Mouse (Mus musculus): Measurements from ENCODE around the gene Prx. TPM values are rescaled to one million over a fixed set of nuclear protein-coding genes. Genes with fewer than 3 reads are reported as not detected.

The Prx gene
- total RNA-seq, 2 experiments from 2014 or later = 0.38 to 0.39 TPM

GRCm38 (mm10) chr7:27510809-27511208 is 11.7 kb downstream of the Prx start:
- no peak for TF ChIP-seq CTCF (conservative IDR thresholded peaks at IDR 0.05)
- H3K27ac ChIP-seq = no peak overlapping the region

DNA sequence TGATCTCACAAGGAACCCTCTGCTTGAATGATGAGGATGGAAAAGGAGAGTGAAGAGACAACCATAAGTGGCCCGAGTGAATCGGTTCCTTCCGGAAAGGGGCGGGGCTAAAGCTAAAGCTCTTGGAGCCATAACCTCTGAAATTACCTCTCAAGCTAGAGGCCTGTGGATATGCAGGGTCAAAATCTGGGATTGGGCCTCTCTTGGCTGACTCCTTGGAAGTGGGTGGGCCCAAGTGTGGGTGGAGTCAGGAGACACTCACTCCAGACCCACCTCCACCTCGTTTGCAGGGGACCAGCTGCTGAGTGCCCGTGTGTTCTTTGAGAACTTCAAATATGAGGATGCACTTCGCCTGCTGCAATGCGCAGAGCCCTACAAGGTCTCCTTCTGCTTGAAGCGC is 15.8 kb downstream of the Prx start:
- TF ChIP-seq CTCF (conservative IDR thresholded peaks at IDR 0.05) = no peak
- H3K4me3 ChIP-seq = no peak overlapping the region
- no peak for DNase-seq (ENCODE audit: low spot score in 2 of 2)
- no peak overlapping the region for H3K27ac ChIP-seq

More at GRCm38 (mm10) chr7:27510809-27511208, 11.7 kb downstream of the Prx start:
- no peak overlapping the region for H3K4me3 ChIP-seq
- DNase-seq (ENCODE audit: low spot score in 2 of 2) = no peak

GRCm38 (mm10) chr7:27518314-27518713 is 19.2 kb downstream of the Prx start:
- no peak for DNase-seq (ENCODE audit: low spot score in 2 of 2)
- Histone ChIP-seq H3K4me3 (no peak overlapping the region), H3K27ac (no peak overlapping the region)
- TF ChIP-seq CTCF (conservative IDR thresholded peaks at IDR 0.05) = no peak

DNA sequence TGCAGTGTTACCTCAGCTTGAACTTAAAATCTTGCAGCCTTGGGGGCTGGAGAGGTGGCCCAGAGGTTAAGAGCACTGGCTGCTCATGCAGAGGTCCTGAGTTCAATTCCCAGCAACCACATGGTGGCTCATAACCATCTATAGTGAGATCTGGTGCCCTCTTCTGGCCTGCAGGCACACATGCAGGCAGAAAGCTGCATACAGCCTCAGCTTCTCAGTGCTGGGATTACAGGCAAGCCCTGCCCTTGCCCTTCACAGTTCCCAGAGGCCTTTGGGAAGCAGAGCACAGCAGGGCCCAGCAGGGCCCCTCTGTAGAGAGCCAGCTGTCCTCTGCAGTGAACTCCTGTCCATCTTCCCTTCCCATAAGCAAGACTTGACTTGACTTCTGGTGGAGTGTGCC is 21.0 kb downstream of the Prx start:
- H3K4me3 ChIP-seq = no peak overlapping the region
- no peak overlapping the region for H3K27ac ChIP-seq
- peak; percentile 58 for TF ChIP-seq CTCF (conservative IDR thresholded peaks at IDR 0.05)
- DNase-seq (ENCODE audit: low spot score in 2 of 2) = no peak

DNA sequence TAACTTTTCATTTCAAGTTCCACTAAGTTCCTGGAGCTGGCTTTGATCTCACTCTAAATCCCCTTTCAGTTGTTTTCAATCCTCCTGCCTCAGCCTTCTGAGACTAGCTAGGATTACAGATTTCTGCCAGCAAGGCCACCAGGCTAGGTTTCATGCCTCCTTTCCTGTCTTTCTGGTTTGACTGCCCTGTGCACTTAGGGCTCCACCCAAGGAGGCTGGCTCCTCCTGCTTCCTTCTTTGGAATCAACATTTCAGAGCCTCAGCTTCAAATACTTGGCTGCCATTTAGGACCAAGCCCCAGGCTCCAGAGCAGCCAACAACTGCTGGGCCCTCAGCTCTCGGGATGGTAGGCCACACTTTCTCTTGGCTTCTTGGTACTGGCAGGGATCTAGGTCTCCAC is 21.5 kb downstream of the Prx start:
- no peak for DNase-seq (ENCODE audit: low spot score in 2 of 2)
- H3K27ac ChIP-seq = no peak overlapping the region
- no peak for TF ChIP-seq CTCF (conservative IDR thresholded peaks at IDR 0.05)
- H3K4me3 ChIP-seq = no peak overlapping the region

- no peak within 1 kb of the TSS for H3K4me3 ChIP-seq
- no peak for DNase-seq (ENCODE audit: low spot score in 2 of 2)
- no peak for TF ChIP-seq CTCF (conservative IDR thresholded peaks at IDR 0.05)
- H3K27ac ChIP-seq = no peak within 1 kb of the TSS
These were observed 23.8 kb downstream of the Prx start, which contains the start of gene Hipk4 for GRCm38 (mm10) chr7:27522967-27523366. TSS of gene Hipk4 (plus strand) at chr7:27523267.

GRCm38 (mm10) chr7:27523805-27524204 is 24.7 kb downstream of the Prx start:
- DNase-seq (ENCODE audit: low spot score in 2 of 2) = no peak
- TF ChIP-seq CTCF (conservative IDR thresholded peaks at IDR 0.05) = no peak
- Histone ChIP-seq H3K27ac (no peak overlapping the region), H3K4me3 (no peak overlapping the region)

DNA sequence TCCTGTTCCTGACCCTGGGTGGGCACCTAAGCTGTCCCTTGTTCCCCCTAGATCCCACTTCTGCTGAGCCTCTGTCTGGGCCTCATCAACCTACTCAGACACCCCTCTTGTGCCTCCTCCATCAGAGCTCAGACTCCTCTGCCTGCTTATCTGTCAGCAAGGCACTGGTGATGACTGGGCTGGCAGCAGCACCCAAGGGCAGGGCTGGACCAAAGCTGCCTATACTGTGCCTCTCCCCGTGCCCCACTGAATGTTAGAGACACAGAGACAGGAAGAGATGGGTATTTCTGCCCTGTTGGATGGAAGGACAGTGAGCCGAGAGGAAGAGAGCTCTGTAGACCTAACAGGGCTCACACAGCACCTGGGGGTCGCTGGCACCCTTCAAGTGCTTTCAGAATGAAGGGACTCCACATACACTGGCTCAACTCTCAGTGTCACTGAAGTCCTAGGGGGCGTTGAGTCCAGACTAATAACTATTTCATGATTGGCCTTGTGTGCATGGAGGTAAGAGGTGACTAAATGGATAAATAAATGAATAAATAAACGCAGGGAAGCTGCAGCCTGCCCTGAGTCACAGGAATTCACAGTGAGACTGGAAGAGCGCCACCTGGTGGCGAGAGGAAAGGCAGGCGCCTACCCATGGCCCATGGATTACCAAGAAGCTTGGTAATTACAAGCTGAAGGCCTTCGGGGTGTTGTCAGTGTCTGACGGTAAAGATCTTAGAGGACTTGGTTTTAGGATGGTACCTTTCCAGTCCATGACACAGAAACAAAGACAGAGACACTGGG is 27.1 kb downstream of the Prx start:
- Histone ChIP-seq H3K4me3 (no peak overlapping the region), H3K27ac (peak overlapping the region; percentile 40; the same call in 1 of the 2 replicates)
- TF ChIP-seq CTCF (conservative IDR thresholded peaks at IDR 0.05) = peak; percentile 98
- DNase-seq (ENCODE audit: low spot score in 2 of 2) = peak; percentile 74 to 87

DNA sequence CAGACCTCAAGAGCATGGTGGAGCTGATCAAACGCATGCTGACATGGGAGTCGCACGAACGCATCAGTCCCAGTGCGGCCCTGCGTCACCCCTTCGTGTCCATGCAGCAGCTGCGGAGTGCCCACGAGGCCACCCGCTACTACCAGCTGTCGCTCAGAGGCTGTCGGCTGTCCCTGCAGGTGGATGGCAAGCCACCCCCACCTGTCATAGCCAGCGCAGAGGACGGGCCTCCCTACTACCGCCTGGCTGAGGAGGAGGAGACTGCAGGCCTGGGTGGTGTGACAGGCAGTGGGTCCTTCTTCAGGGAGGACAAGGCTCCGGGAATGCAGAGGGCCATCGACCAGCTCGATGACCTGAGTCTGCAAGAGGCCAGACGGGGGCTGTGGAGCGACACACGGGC is 29.9 kb downstream of the Prx start:
- Histone ChIP-seq H3K4me3 (no peak overlapping the region), H3K27ac (peak overlapping the region; percentile 25; the same call in 1 of the 2 replicates)
- no peak for DNase-seq (ENCODE audit: low spot score in 2 of 2)
- peak; percentile 40 for TF ChIP-seq CTCF (conservative IDR thresholded peaks at IDR 0.05)

DNA sequence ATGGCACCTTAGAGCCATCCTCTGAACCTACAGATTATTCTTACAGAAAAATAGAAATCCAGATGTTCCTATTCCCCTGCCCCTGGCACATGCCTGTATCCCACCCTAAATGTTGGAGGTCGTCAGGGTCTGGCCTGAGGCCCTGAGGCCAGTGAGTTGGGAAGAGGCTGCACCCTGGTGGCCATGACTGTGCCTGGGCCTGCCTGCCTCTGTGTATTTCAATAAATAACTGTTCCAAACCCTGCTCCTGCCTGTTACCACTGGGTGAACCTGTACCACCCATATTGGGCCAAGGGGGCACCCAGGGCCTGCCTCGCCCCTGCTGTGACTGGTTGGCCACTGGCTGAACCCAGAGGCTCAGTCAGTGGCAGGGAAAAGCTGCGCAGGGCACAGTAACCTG is 31.8 kb downstream of the Prx start:
- no peak for DNase-seq (ENCODE audit: low spot score in 2 of 2)
- Histone ChIP-seq H3K4me3 (no peak overlapping the region), H3K27ac (0 out of 2 replicates have a peak overlapping the region, but pooled peaks have one; percentile 14)
- peak; percentile 42 for TF ChIP-seq CTCF (conservative IDR thresholded peaks at IDR 0.05)

DNA sequence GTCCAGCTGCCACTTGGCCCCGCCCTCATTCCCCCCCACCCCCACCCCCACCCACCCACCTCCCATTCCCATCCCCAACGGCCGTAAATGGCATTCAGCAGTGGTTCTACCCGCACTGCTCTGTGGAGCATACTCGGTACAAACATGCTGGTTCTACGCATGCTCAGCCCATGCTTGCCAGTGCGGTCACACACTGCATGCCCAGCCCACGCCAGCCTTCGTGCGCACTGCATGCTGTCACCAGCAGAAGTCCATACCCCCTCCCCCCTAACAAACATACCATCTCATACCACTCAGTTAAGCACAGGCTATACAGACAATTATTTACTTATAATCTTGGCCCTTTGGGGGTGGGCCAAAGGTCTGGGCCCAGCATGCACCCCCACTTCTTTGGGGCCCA is 32.6 kb downstream of the Prx start:
- Histone ChIP-seq H3K4me3 (no peak overlapping the region), H3K27ac (peak overlapping the region; percentile 72)
- no peak for TF ChIP-seq CTCF (conservative IDR thresholded peaks at IDR 0.05)
- no peak for DNase-seq (ENCODE audit: low spot score in 2 of 2)

GRCm38 (mm10) chr7:27532480-27533050 is 33.4 kb downstream of the Prx start:
- no peak for DNase-seq (ENCODE audit: low spot score in 2 of 2)
- Histone ChIP-seq H3K4me3 (no peak overlapping the region), H3K27ac (peak overlapping the region; percentile 72)
- TF ChIP-seq CTCF (conservative IDR thresholded peaks at IDR 0.05) = no peak

DNA sequence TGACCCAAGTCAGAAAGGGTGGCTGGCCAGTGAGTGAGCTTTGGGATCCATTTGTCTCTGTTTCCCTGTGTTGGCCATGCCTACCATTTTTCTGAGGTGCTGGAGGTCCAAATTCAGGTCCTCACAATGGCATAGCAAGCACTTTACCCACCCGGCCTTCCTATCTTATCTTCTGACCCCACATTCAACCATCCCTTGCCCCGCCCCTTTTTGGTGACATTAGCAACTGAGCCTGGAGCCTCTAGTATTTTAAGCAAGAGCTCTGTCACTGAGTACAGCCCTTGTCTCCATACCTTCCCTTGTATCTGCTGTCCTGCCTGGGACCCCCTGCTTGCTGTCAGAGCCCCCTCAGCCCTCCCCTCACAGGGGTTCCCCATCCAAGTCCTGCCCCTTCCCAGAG is 36.3 kb downstream of the Prx start:
- no peak for TF ChIP-seq CTCF (conservative IDR thresholded peaks at IDR 0.05)
- Histone ChIP-seq H3K27ac (no peak overlapping the region), H3K4me3 (no peak overlapping the region)
- no peak for DNase-seq (ENCODE audit: low spot score in 2 of 2)

- no peak for DNase-seq (ENCODE audit: low spot score in 2 of 2)
- no peak for TF ChIP-seq CTCF (conservative IDR thresholded peaks at IDR 0.05)
- H3K27ac ChIP-seq = no peak overlapping the region
- H3K4me3 ChIP-seq = no peak overlapping the region
These were observed 37.5 kb downstream of the Prx start for GRCm38 (mm10) chr7:27536618-27537017.

All from layer of hippocampus, adult 2 months (tissue).